In the genomic region with DNA sequence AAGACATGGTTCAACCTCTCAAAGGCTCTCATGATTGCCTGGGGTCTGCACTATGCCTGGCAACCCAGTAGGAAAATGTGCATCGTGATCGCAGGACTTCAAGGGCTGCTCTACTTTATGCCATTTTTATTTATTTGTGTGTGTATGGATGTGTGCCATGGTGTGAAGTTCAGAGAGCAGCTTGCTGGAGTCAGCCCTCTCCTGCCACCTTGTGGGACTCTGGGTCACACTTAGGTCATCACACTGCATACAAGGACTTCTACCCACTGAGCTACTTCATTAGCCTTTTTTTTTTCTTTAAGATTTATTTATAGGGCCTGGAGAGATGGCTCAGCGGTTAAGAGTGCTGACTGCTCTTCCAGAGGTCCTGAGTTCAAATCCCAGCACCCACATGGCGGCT, we compare ENCODE assay signal across 11 mouse cellular contexts. TPM values are rescaled to one million over a fixed set of nuclear protein-coding genes. Genes with fewer than 3 reads are reported as not detected.
DNase-seq lines count a peak whose midpoint lies in the region; ATAC-seq and TF ChIP-seq lines count a peak whose summit lies in the region.
"Had no signal": no experiment of that assay in that cellular context is flagged by ENCODE, and none has a peak within 500 bp of the region (broad histone marks: within the 10 kb centered on the region; RNA-seq: fewer than 3 reads in every experiment).

No protein-coding gene starts in this region.

- TF ChIP-seq RAD21 in CH12.LX (IDR thresholded peaks at IDR 0.05; ENCODE audit: low read depth, low read length), result peak; percentile 67

- H3K27me3 ChIP-seq in intestine, postnatal 0 days (replicated peaks; ENCODE audit: control insufficient read depth, insufficient read depth, low read length), result no peaks in the 10 kb centered on the region
- H3K27me3 ChIP-seq in intestine, embryonic 15.5 days (replicated peaks), result no peaks in the 10 kb centered on the region
- no peaks in the 10 kb centered on the region for H3K27me3 ChIP-seq in CH12.LX (replicated peaks)
- no peaks in the 10 kb centered on the region for H3K27me3 ChIP-seq in lung, embryonic 16.5 days (ENCODE audit: control insufficient read depth, insufficient read depth, low read depth, low read length)
- H3K27me3 ChIP-seq: forebrain, embryonic 12.5 days; heart, embryonic 15.5 days had no signal

- H3K36me3 ChIP-seq in intestine, postnatal 0 days (ENCODE audit: control insufficient read depth, insufficient read depth), result peaks cover 78% of the 10 kb centered on the region
- H3K36me3 ChIP-seq in intestine, embryonic 15.5 days, result peaks cover 58% of the 10 kb centered on the region
- peaks cover 85 to 94% of the 10 kb centered on the region in 2 experiments for H3K36me3 ChIP-seq in CH12.LX (replicated peaks in 1 of 2; ENCODE audit: control insufficient read depth in 1 of 2, insufficient read depth in 1 of 2, low read length in 1 of 2)
- peaks cover 70% of the 10 kb centered on the region for H3K36me3 ChIP-seq in lung, embryonic 16.5 days (ENCODE audit: control insufficient read depth, insufficient read depth, low read length)

- WGBS in intestine, postnatal 0 days, result 88% methylated on average over 4 of the region's 4 CpGs
- WGBS in intestine, embryonic 15.5 days, result 87% methylated on average over 4 of the region's 4 CpGs
- WGBS in lung, embryonic 16.5 days, result 77% methylated on average over 4 of the region's 4 CpGs

- no peak overlapping the region for H3K9ac ChIP-seq in intestine, postnatal 0 days (ENCODE audit: low read depth, low read length)
- H3K9ac ChIP-seq in intestine, embryonic 15.5 days, result no peak overlapping the region
- no peak overlapping the region for H3K9ac ChIP-seq in CH12.LX (ENCODE audit: insufficient read depth, low read depth)
- no peak overlapping the region for H3K9ac ChIP-seq in lung, embryonic 16.5 days (ENCODE audit: low read length)
- H3K9ac ChIP-seq: forebrain, embryonic 12.5 days; heart, embryonic 15.5 days had no signal

- H3K79me2 ChIP-seq in CH12.LX (replicated peaks; ENCODE audit: control insufficient read depth, extremely low read depth, insufficient read depth, poor library complexity, severe bottlenecking), result no peaks in the 10 kb centered on the region

- peak; percentile 63 for TF ChIP-seq CTCF in intestine, postnatal 0 days (IDR thresholded peaks at IDR 0.05; ENCODE audit: low read depth)
- TF ChIP-seq CTCF in CH12.LX (conservative IDR thresholded peaks at IDR 0.05 in 1 of 2, IDR thresholded peaks at IDR 0.05 in 1 of 2; ENCODE audit: low read depth in 2 of 2, low read length in 2 of 2), result peak in 1 of 2 experiments; percentile 71; a peak in 2 of 4 replicates

- H3K9me3 ChIP-seq in intestine, postnatal 0 days (ENCODE audit: control insufficient read depth), result no peaks in the 10 kb centered on the region
- no peaks in the 10 kb centered on the region for H3K9me3 ChIP-seq in intestine, embryonic 15.5 days
- H3K9me3 ChIP-seq in CH12.LX (replicated peaks; ENCODE audit: low read length), result no peaks in the 10 kb centered on the region
- H3K9me3 ChIP-seq in lung, embryonic 16.5 days (ENCODE audit: control insufficient read depth, low read length), result no peaks in the 10 kb centered on the region
- H3K9me3 ChIP-seq: forebrain, embryonic 12.5 days; heart, embryonic 15.5 days had no signal

- in situ Hi-C loops in CH12.LX (cut with MboI; ENCODE audit: low pct_ligation_motif_present, low pct_unique_long_range_greater_than_20kb, low sequenced_read_pairs), result no loop called here

- no peak for ATAC-seq in intestine, postnatal 0 days
- no peak for ATAC-seq in intestine, embryonic 15.5 days
- 0 out of 2 replicates have a peak, but pooled peaks have one; percentile 38 for ATAC-seq in lung, embryonic 16.5 days (ENCODE audit: low read depth)

- no peaks in the 10 kb centered on the region for H3K4me1 ChIP-seq in intestine, postnatal 0 days (replicated peaks; ENCODE audit: control insufficient read depth, insufficient read depth, low read length)
- no peaks in the 10 kb centered on the region for H3K4me1 ChIP-seq in intestine, embryonic 15.5 days (replicated peaks)
- H3K4me1 ChIP-seq in CH12.LX (ENCODE audit: control insufficient read depth in 1 of 2, insufficient read depth in 2 of 2), result no peaks in the 10 kb centered on the region
- no peaks in the 10 kb centered on the region for H3K4me1 ChIP-seq in lung, embryonic 16.5 days (replicated peaks; ENCODE audit: control insufficient read depth, insufficient read depth, low read length)
- H3K4me1 ChIP-seq: forebrain, embryonic 12.5 days; heart, embryonic 15.5 days had no signal

- no peak overlapping the region for H3K27ac ChIP-seq in intestine, postnatal 0 days (ENCODE audit: low read depth, low read length)
- H3K27ac ChIP-seq in intestine, embryonic 15.5 days, result no peak overlapping the region
- H3K27ac ChIP-seq in CH12.LX (ENCODE audit: insufficient read depth, low read depth), result no peak overlapping the region
- H3K27ac ChIP-seq in lung, embryonic 16.5 days (ENCODE audit: low read length), result no peak overlapping the region
- H3K27ac ChIP-seq: forebrain, embryonic 12.5 days; heart, embryonic 15.5 days had no signal

- H3K4me3 ChIP-seq in intestine, postnatal 0 days (ENCODE audit: low read depth, low read length), result no peak overlapping the region
- H3K4me3 ChIP-seq in intestine, embryonic 15.5 days (replicated peaks), result no peak overlapping the region
- H3K4me3 ChIP-seq in CH12.LX (replicated peaks in 1 of 3; ENCODE audit: low read depth in 2 of 3, low read length in 2 of 3, poor library complexity in 1 of 3), result no peak overlapping the region
- no peak overlapping the region for H3K4me3 ChIP-seq in lung, embryonic 16.5 days (ENCODE audit: low read length)
- H3K4me3 ChIP-seq: forebrain, embryonic 12.5 days; heart, embryonic 15.5 days had no signal

- DNase-seq in CH12.LX (ENCODE audit: extremely low read depth), result peak; percentile 39
- DNase-seq in brain, adult 2 months (ENCODE audit: low read depth, low spot score), result peak; percentile 69
- DNase-seq in urinary bladder, postnatal 10 days (ENCODE audit: low spot score), result no peak
- DNase-seq in thymus, postnatal 4 days, result no peak
- DNase-seq in left cerebral cortex, adult 8-10 months (ENCODE audit: low spot score in 2 of 2), result no peak
- DNase-seq: spleen, adult 18-20 months had no signal

- no peak for TF ChIP-seq EP300 in CH12.LX (IDR thresholded peaks at IDR 0.05; ENCODE audit: low read length)

- dilution Hi-C loops in CH12.LX (cut with MboI; ENCODE audit: extremely low pct_ligation_motif_present, extremely low pct_unique_long_range_greater_than_20kb, low sequenced_read_pairs), result no loop called here

- H3K4me2 ChIP-seq in intestine, postnatal 0 days (replicated peaks; ENCODE audit: low read depth), result no peak overlapping the region
- H3K4me2 ChIP-seq in intestine, embryonic 15.5 days (replicated peaks), result no peak overlapping the region
- no peak overlapping the region for H3K4me2 ChIP-seq in CH12.LX (ENCODE audit: insufficient read depth, low read depth, poor library complexity, severe bottlenecking)
- no peak overlapping the region for H3K4me2 ChIP-seq in lung, embryonic 16.5 days (ENCODE audit: low read depth, low read length)
- H3K4me2 ChIP-seq: forebrain, embryonic 12.5 days; heart, embryonic 15.5 days had no signal

- no peak for TF ChIP-seq POLR2A in CH12.LX (IDR thresholded peaks at IDR 0.05; ENCODE audit: low read depth, low read length)

TF ChIP-seq in CH12.LX, 34 proteins besides CTCF, POLR2A, EP300 and RAD21:
- TF ChIP-seq SMC3 (IDR thresholded peaks at IDR 0.05; ENCODE audit: low read depth, low read length), result peak; percentile 59
- no peak for TF ChIP-seq ETS1 (conservative IDR thresholded peaks at IDR 0.05; ENCODE audit: low read depth, low read length)
TF ChIP-seq in CH12.LX: peak in this region for 1.

RNA-seq across cellular contexts. Expression of gene Ltc4s, which starts 23.6 kb away (rescaled TPM):
- 39.5 and 54.4 TPM in 2 replicates for polyA plus RNA-seq in intestine, postnatal 0 days (2015; fragmentation: Nextera tagmentation; extraction: Ambion mirVana)
- 3.9 and 4.2 TPM in 2 replicates for polyA plus RNA-seq in intestine, embryonic 15.5 days (2015; fragmentation: Nextera tagmentation; extraction: Ambion mirVana)
- total RNA-seq in CH12.LX (2012; rRNA removed) (1.1 and 1.4 TPM in 2 replicates), CH12.LX (2014; rRNA removed) (0.47 TPM in 1 of 2 replicates, not detected in the other)
- polyA plus RNA-seq in CH12.LX (2012; ENCODE audit: insufficient read length, low read depth), result 2.0 and 3.1 TPM in 2 replicates
- 2.7 and 3.6 TPM in 2 replicates for polyA plus RNA-seq in lung, embryonic 16.5 days (2015; fragmentation: Nextera tagmentation; extraction: Ambion mirVana)
- 10 to 100 TPM in 1 of 4 experiments, 1 to 10 TPM in 3; 8.0 to 15.8 (median 8.8) TPM for total RNA-seq in left cerebral cortex, adult 8-10 months (2022)

RNA-seq across cellular contexts. Expression of gene Maml1, which starts 30.1 kb away (rescaled TPM):
- 2.5 and 2.6 TPM in 2 replicates for polyA plus RNA-seq in intestine, postnatal 0 days (2015; fragmentation: Nextera tagmentation; extraction: Ambion mirVana)
- 4.1 and 4.3 TPM in 2 replicates for polyA plus RNA-seq in intestine, embryonic 15.5 days (2015; fragmentation: Nextera tagmentation; extraction: Ambion mirVana)
- total RNA-seq in CH12.LX (2012; rRNA removed), result 4.3 and 5.4 TPM in 2 replicates
- total RNA-seq in CH12.LX (2014; rRNA removed), result 1.3 and 2.2 TPM in 2 replicates
- polyA plus RNA-seq in CH12.LX (2012; ENCODE audit: insufficient read length, low read depth), result 8.4 and 9.7 TPM in 2 replicates
- polyA plus RNA-seq in lung, embryonic 16.5 days (2015; fragmentation: Nextera tagmentation; extraction: Ambion mirVana), result 5.2 and 5.9 TPM in 2 replicates
- 10 to 100 TPM in 3 of 4 experiments, 1 to 10 TPM in 1; 9.9 to 11.1 (median 10.6) TPM for total RNA-seq in left cerebral cortex, adult 8-10 months (2022)

RNA-seq across cellular contexts. Expression of gene Mgat4b, which starts 51.3 kb away (rescaled TPM):
- 33.2 and 35.0 TPM in 2 replicates for polyA plus RNA-seq in intestine, postnatal 0 days (2015; fragmentation: Nextera tagmentation; extraction: Ambion mirVana)
- 29.5 and 31.5 TPM in 2 replicates for polyA plus RNA-seq in intestine, embryonic 15.5 days (2015; fragmentation: Nextera tagmentation; extraction: Ambion mirVana)
- 12.8 and 16.2 TPM in 2 replicates for total RNA-seq in CH12.LX (2012; rRNA removed)
- 4.2 and 4.6 TPM in 2 replicates for total RNA-seq in CH12.LX (2014; rRNA removed)
- polyA plus RNA-seq in CH12.LX (2012; ENCODE audit: insufficient read length, low read depth), result 27.2 and 27.4 TPM in 2 replicates
- polyA plus RNA-seq in lung, embryonic 16.5 days (2015; fragmentation: Nextera tagmentation; extraction: Ambion mirVana), result 5.8 and 7.3 TPM in 2 replicates
- total RNA-seq in left cerebral cortex, adult 8-10 months (2022), result 10 to 100 TPM; 61.3 to 68.0 (median 65.8) TPM

RNA-seq across cellular contexts. Expression of gene Sqstm1, which starts 51.4 kb away (rescaled TPM):
- polyA plus RNA-seq in intestine, postnatal 0 days (2015; fragmentation: Nextera tagmentation; extraction: Ambion mirVana), result 197 and 213 TPM in 2 replicates
- polyA plus RNA-seq in intestine, embryonic 15.5 days (2015; fragmentation: Nextera tagmentation; extraction: Ambion mirVana), result 189 and 205 TPM in 2 replicates
- 311 and 456 TPM in 2 replicates for total RNA-seq in CH12.LX (2012; rRNA removed)
- total RNA-seq in CH12.LX (2014; rRNA removed), result 198 and 202 TPM in 2 replicates
- 579 and 599 TPM in 2 replicates for polyA plus RNA-seq in CH12.LX (2012; ENCODE audit: insufficient read length, low read depth)
- 257 and 295 TPM in 2 replicates for polyA plus RNA-seq in lung, embryonic 16.5 days (2015; fragmentation: Nextera tagmentation; extraction: Ambion mirVana)
- total RNA-seq in left cerebral cortex, adult 8-10 months (2022), result 100 to 1,000 TPM; 498 to 523 (median 522) TPM

Comparison
In these comparisons a context has a peak if more than half of its experiments do, and no peak if none do; other contexts are left out.
1. DNase-seq: peak in CH12.LX (single experiment) and brain, adult 2 months (single experiment); none in urinary bladder, postnatal 10 days (single experiment), thymus, postnatal 4 days (single experiment) and left cerebral cortex, adult 8-10 months (0 of 2).